Mouse (Mus musculus) bone marrow, adult 2 months (tissue): ENCODE results near the gene Angel2.

Source experiments
- CTCF ChIP-seq: fragments of 200-500 bp; IDR thresholded peaks from 2 replicates; pipeline ENCODE4 v1.5.1; 2011; ENCODE audit warnings: low read length, control low read depth; ENCODE audit not compliant: control insufficient read depth, insufficient read depth
- POLR2A ChIP-seq: fragments of 200-500 bp; IDR thresholded peaks from 2 replicates; pipeline ENCODE4 v1.6.1; 2011; ENCODE audit warnings: low read depth, mild to moderate bottlenecking, control low read depth, low read length, borderline replicate concordance; ENCODE audit not compliant: control insufficient read depth

DNA sequence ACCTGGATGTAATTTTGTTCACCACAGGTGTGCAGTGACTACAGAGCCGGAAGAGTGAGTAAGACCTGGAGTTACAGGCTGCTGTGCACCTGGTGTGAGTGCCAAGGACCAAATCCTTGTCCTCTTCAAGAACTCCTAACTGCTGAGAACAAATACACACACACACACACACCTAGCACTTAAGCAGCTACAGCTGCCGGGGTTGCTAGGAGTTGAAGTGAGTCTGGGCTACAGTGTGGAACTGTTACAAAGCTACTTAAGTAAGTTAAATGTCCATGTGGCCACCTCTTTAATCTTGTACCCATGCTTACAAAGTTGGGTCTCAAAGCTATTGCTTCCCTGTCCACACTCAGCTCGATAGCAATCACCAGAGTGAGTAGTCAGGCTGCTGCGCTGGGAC is 38.9 kb upstream of the Angel2 start:
- TF ChIP-seq POLR2A (no peak), CTCF (no peak)
